Comparison of ENCODE assay signal across 16 mouse cellular contexts in genomic region chr2:166559531-166559930, GRCm38 (mm10).
DNase-seq lines count a peak whose midpoint lies in the region; ATAC-seq and TF ChIP-seq lines count a peak whose summit lies in the region.
"Had no signal": no experiment of that assay in that cellular context is flagged by ENCODE, and none has a peak within 500 bp of the region (broad histone marks: within the 10 kb centered on the region; RNA-seq: fewer than 3 reads in every experiment).

No protein-coding gene starts in this region.

- H3K27ac ChIP-seq in liver, adult 2 months (replicated peaks; ENCODE audit: insufficient read depth, low read depth, low read length) = no peak overlapping the region
- no peak overlapping the region for H3K27ac ChIP-seq in liver, embryonic 11.5 days (ENCODE audit: low read depth, low read length)
- H3K27ac ChIP-seq in embryonic facial prominence, embryonic 13.5 days = no peak overlapping the region
- H3K27ac ChIP-seq in midbrain, embryonic 16.5 days (ENCODE audit: low read length) = no peak overlapping the region
- H3K27ac ChIP-seq in left cerebral cortex, adult 2 months = no peak overlapping the region
- H3K27ac ChIP-seq in layer of hippocampus, adult 2 months = no peak overlapping the region
- H3K27ac ChIP-seq: heart, adult 2 months; intestine, embryonic 15.5 days had no signal

- H3K4me1 ChIP-seq in liver, adult 2 months (ENCODE audit: control insufficient read depth, insufficient read depth, low read length) = peaks cover 3% of the 10 kb centered on the region; the same call in 1 of the 2 replicates
- H3K4me1 ChIP-seq in liver, embryonic 11.5 days (replicated peaks; ENCODE audit: control insufficient read depth, insufficient read depth, low read length) = peaks cover 2% of the 10 kb centered on the region; the same call in 1 of the 2 replicates
- H3K4me1 ChIP-seq in embryonic facial prominence, embryonic 13.5 days = peaks cover 28% of the 10 kb centered on the region
- H3K4me1 ChIP-seq in midbrain, embryonic 16.5 days (ENCODE audit: control insufficient read depth, insufficient read depth, low read length) = peaks cover 21% of the 10 kb centered on the region

- no peak for TF ChIP-seq POLR2A in liver, adult 2 months (IDR thresholded peaks at IDR 0.05; ENCODE audit: extremely low read depth, insufficient read depth, low read length)

- no peak overlapping the region for H3K4me3 ChIP-seq in liver, adult 2 months (ENCODE audit: insufficient read depth, low read depth, low read length)
- H3K4me3 ChIP-seq in liver, embryonic 11.5 days (ENCODE audit: low read depth, low read length) = no peak overlapping the region
- H3K4me3 ChIP-seq in embryonic facial prominence, embryonic 13.5 days = no peak overlapping the region
- H3K4me3 ChIP-seq in midbrain, embryonic 16.5 days (ENCODE audit: low read depth, low read length) = no peak overlapping the region
- H3K4me3 ChIP-seq in left cerebral cortex, adult 2 months = no peak overlapping the region
- H3K4me3 ChIP-seq in layer of hippocampus, adult 2 months = no peak overlapping the region
- H3K4me3 ChIP-seq: erythroblast, embryonic 14.5 days; heart, adult 2 months; intestine, embryonic 15.5 days had no signal

- 26% methylated on average over 10 of the region's 10 CpGs for WGBS in liver, adult 2 months
- 33% methylated on average over 10 of the region's 10 CpGs for WGBS in liver, embryonic 11.5 days
- WGBS in embryonic facial prominence, embryonic 13.5 days = 20% methylated on average over 10 of the region's 10 CpGs
- WGBS in midbrain, embryonic 16.5 days = 8% methylated on average over 10 of the region's 10 CpGs

- DNase-seq in liver, adult 2 months (ENCODE audit: extremely low read depth, low read depth, low spot score) = peak; percentile 66
- DNase-seq in liver, embryonic 11.5 days (ENCODE audit: low spot score) = no peak
- DNase-seq in embryo, embryonic 10.5 days (ENCODE audit: low spot score) = peak; percentile 69
- DNase-seq in urinary bladder, postnatal 25 days (ENCODE audit: low spot score) = no peak
- DNase-seq in left cerebral cortex, adult 2 months (ENCODE audit: extremely low spot score in 1 of 2, low spot score in 2 of 2) = no peak
- DNase-seq in layer of hippocampus, adult 2 months (ENCODE audit: low spot score in 2 of 2) = no peak
- DNase-seq: adrenal gland, postnatal 36 days; cerebellum, postnatal 25 days; heart, adult 2 months; heart, postnatal 10 days; kidney, postnatal 10 days; right cerebral cortex, postnatal 25 days had no signal

- H3K27me3 ChIP-seq in liver, adult 2 months (ENCODE audit: control insufficient read depth, insufficient read depth, low read length) = no peaks in the 10 kb centered on the region
- H3K27me3 ChIP-seq in liver, embryonic 11.5 days (replicated peaks; ENCODE audit: control insufficient read depth, insufficient read depth, low read length) = no peaks in the 10 kb centered on the region
- 0 out of 2 replicates have a peak, but pooled peaks cover 3% of the 10 kb centered on the region for H3K27me3 ChIP-seq in embryonic facial prominence, embryonic 13.5 days
- H3K27me3 ChIP-seq in midbrain, embryonic 16.5 days (ENCODE audit: control insufficient read depth, insufficient read depth, low read depth, low read length) = no peaks in the 10 kb centered on the region
- H3K27me3 ChIP-seq: intestine, embryonic 15.5 days had no signal

- intact Hi-C loops in left cerebral cortex, adult 2 months (cut with DNase I) = no loop called here

- H3K36me3 ChIP-seq in liver, adult 2 months (ENCODE audit: control insufficient read depth, insufficient read depth, low read length) = no peaks in the 10 kb centered on the region
- H3K36me3 ChIP-seq in liver, embryonic 11.5 days (ENCODE audit: control insufficient read depth, insufficient read depth, low read length) = no peaks in the 10 kb centered on the region
- H3K36me3 ChIP-seq in embryonic facial prominence, embryonic 13.5 days = no peaks in the 10 kb centered on the region
- H3K36me3 ChIP-seq in midbrain, embryonic 16.5 days (ENCODE audit: control insufficient read depth, insufficient read depth, low read length) = no peaks in the 10 kb centered on the region
- H3K36me3 ChIP-seq: intestine, embryonic 15.5 days had no signal

- no peak overlapping the region; the same call in 1 of the 2 replicates for H3K4me2 ChIP-seq in liver, embryonic 11.5 days
- H3K4me2 ChIP-seq in embryonic facial prominence, embryonic 13.5 days = no peak overlapping the region; the same call in 1 of the 2 replicates
- H3K4me2 ChIP-seq in midbrain, embryonic 16.5 days (ENCODE audit: low read length) = peak overlapping the region; percentile 22; the same call in 1 of the 2 replicates
- H3K4me2 ChIP-seq: intestine, embryonic 15.5 days had no signal

- no peak for TF ChIP-seq CTCF in liver, adult 2 months (IDR thresholded peaks at IDR 0.05; ENCODE audit: low read depth, low read length)
- no peak for TF ChIP-seq CTCF in left cerebral cortex, adult 2 months (IDR thresholded peaks at IDR 0.05)
- no peak for TF ChIP-seq CTCF in layer of hippocampus, adult 2 months (conservative IDR thresholded peaks at IDR 0.05)

- H3K9ac ChIP-seq in liver, adult 2 months (ENCODE audit: low read depth, low read length) = no peak overlapping the region
- no peak overlapping the region for H3K9ac ChIP-seq in liver, embryonic 11.5 days (ENCODE audit: low read depth, low read length)
- H3K9ac ChIP-seq in embryonic facial prominence, embryonic 13.5 days = 0 out of 2 replicates have a peak overlapping the region, but pooled peaks have one; percentile 52
- H3K9ac ChIP-seq in midbrain, embryonic 16.5 days (ENCODE audit: low read depth, low read length) = peak overlapping the region; percentile 11; the same call in 1 of the 2 replicates
- H3K9ac ChIP-seq: intestine, embryonic 15.5 days had no signal

- no peaks in the 10 kb centered on the region for H3K79me2 ChIP-seq in liver, adult 2 months (ENCODE audit: control insufficient read depth, insufficient read depth, low read length)

- H3K9me3 ChIP-seq in liver, embryonic 11.5 days (ENCODE audit: control insufficient read depth, low read length) = no peaks in the 10 kb centered on the region
- no peaks in the 10 kb centered on the region; the same call in 1 of the 2 replicates for H3K9me3 ChIP-seq in embryonic facial prominence, embryonic 13.5 days
- H3K9me3 ChIP-seq in midbrain, embryonic 16.5 days (replicated peaks; ENCODE audit: control insufficient read depth, low read length, poor library complexity, severe bottlenecking) = no peaks in the 10 kb centered on the region
- H3K9me3 ChIP-seq: intestine, embryonic 15.5 days had no signal

- no peak for ATAC-seq in liver, embryonic 11.5 days (replicated peaks; ENCODE audit: low FRiP score)
- ATAC-seq in embryonic facial prominence, embryonic 13.5 days (ENCODE audit: insufficient number of reproducible peaks, insufficient read depth, low FRiP score, low TSS enrichment, low read depth) = no peak
- ATAC-seq in midbrain, embryonic 16.5 days = no peak
- ATAC-seq: intestine, embryonic 15.5 days had no signal

Comparison
In these comparisons a context has a peak if more than half of its experiments do, and no peak if none do; other contexts are left out.
1. DNase-seq: peak in liver, adult 2 months (single experiment) and embryo, embryonic 10.5 days (single experiment); none in liver, embryonic 11.5 days (single experiment), urinary bladder, postnatal 25 days (single experiment), left cerebral cortex, adult 2 months (0 of 2) and layer of hippocampus, adult 2 months (0 of 2).
2. H3K9ac ChIP-seq: peak in embryonic facial prominence, embryonic 13.5 days (single experiment) and midbrain, embryonic 16.5 days (single experiment); none in liver, adult 2 months (single experiment) and liver, embryonic 11.5 days (single experiment).